Mouse (Mus musculus): Measurements from ENCODE around the gene Eaf2. TPM values are rescaled to one million over a fixed set of nuclear protein-coding genes. Genes with fewer than 3 reads are reported as not detected.

The Eaf2 gene
- total and polyA plus RNA-seq, 3 experiments, result 0.27 to 0.68 TPM; not detected in 1

- Histone ChIP-seq H3K27me3 (ENCODE audit: control insufficient read depth in 1 of 2, insufficient read depth in 2 of 2, low read length in 2 of 2) (no peaks in the 10 kb centered on the region; a peak in 1 of 4 replicates), H3K27ac (ENCODE audit: control insufficient read depth, low read depth, low read length) (no peak overlapping the region), H3K4me3 (ENCODE audit: control insufficient read depth in 1 of 2, insufficient read depth in 1 of 2, low read depth in 2 of 2, low read length in 2 of 2) (no peak overlapping the region), H3K79me2 (ENCODE audit: control insufficient read depth, insufficient read depth, low read length, poor library complexity) (no peaks in the 10 kb centered on the region), H3K9me3 (replicated peaks; ENCODE audit: insufficient read depth, low read length) (no peaks in the 10 kb centered on the region), H3K36me3 (ENCODE audit: control insufficient read depth in 1 of 2, insufficient read depth in 2 of 2, low read length in 2 of 2) (no peaks in the 10 kb centered on the region), H3K4me1 (ENCODE audit: control insufficient read depth in 1 of 2, insufficient read depth in 2 of 2, low read length in 2 of 2) (no peaks in the 10 kb centered on the region), H3K9ac (ENCODE audit: control insufficient read depth, low read depth, low read length, poor library complexity, severe bottlenecking) (no peak overlapping the region)
- peak; percentile 32 for DNase-seq (ENCODE audit: low read depth, low spot score)
- peak; percentile 27 to 56 (median 38); a peak in 5 of 6 replicates for TF ChIP-seq CTCF (IDR thresholded peaks at IDR 0.05 in 2 of 3, conservative IDR thresholded peaks at IDR 0.05 in 1 of 3; ENCODE audit: control insufficient read depth in 1 of 3, insufficient read depth in 1 of 3, low read depth in 2 of 3, low read length in 3 of 3, poor library complexity in 1 of 3, severe bottlenecking in 1 of 3)
- TF ChIP-seq RAD21 (IDR thresholded peaks at IDR 0.05; ENCODE audit: low read depth, low read length), result peak; percentile 12
- TF ChIP-seq GABPA (IDR thresholded peaks at IDR 0.05; ENCODE audit: low read depth, low read length), result no peak
- no peak for TF ChIP-seq MEF2A (IDR thresholded peaks at IDR 0.05; ENCODE audit: extremely low read depth, insufficient replicate concordance, low read depth, low read length, poor library complexity, severe bottlenecking)
Observed at GRCm38 (mm10) chr16:36802361-36802760, 72.4 kb downstream of the Eaf2 start.

GRCm38 (mm10) chr16:36798334-36798733 is 76.5 kb downstream of the Eaf2 start:
- Histone ChIP-seq H3K9me3 (replicated peaks; ENCODE audit: insufficient read depth, low read length) (no peaks in the 10 kb centered on the region), H3K4me1 (ENCODE audit: control insufficient read depth in 1 of 2, insufficient read depth in 2 of 2, low read length in 2 of 2) (no peaks in the 10 kb centered on the region)
- TF ChIP-seq EP300 (IDR thresholded peaks at IDR 0.05; ENCODE audit: low read depth in 1 of 2, low read length in 2 of 2) (no peak), POLR2AphosphoS2 (IDR thresholded peaks at IDR 0.05; ENCODE audit: low read length) (no peak), POLR2AphosphoS5 (IDR thresholded peaks at IDR 0.05; ENCODE audit: borderline replicate concordance, low read depth, low read length) (no peak), MEF2A (IDR thresholded peaks at IDR 0.05; ENCODE audit: extremely low read depth, insufficient replicate concordance, low read depth, low read length, poor library complexity, severe bottlenecking) (no peak), MAX (IDR thresholded peaks at IDR 0.05; ENCODE audit: low read length) (no peak), MAZ (IDR thresholded peaks at IDR 0.05; ENCODE audit: low read depth, low read length) (no peak), USF2 (IDR thresholded peaks at IDR 0.05; ENCODE audit: borderline replicate concordance in 1 of 2, insufficient read depth in 1 of 2, low read depth in 1 of 2, low read length in 2 of 2) (no peak), NRF1 (IDR thresholded peaks at IDR 0.05; ENCODE audit: insufficient read depth, low read depth, low read length, poor library complexity, severe bottlenecking) (no peak), RCOR1 (IDR thresholded peaks at IDR 0.05; ENCODE audit: low read depth, low read length) (no peak), GATA1 (IDR thresholded peaks at IDR 0.05; ENCODE audit: low read depth, low read length) (no peak)

GRCm38 (mm10) chr16:36794976-36795375 is 79.8 kb downstream of the Eaf2 start:
- peaks cover 0 to 2% of the 10 kb centered on the region in 2 experiments; a peak in 1 of 4 replicates for H3K27me3 ChIP-seq (ENCODE audit: control insufficient read depth in 1 of 2, insufficient read depth in 2 of 2, low read length in 2 of 2)
- no peaks in the 10 kb centered on the region for H3K79me2 ChIP-seq (ENCODE audit: control insufficient read depth, insufficient read depth, low read length, poor library complexity)
- H3K4me3 ChIP-seq (ENCODE audit: control insufficient read depth in 1 of 2, insufficient read depth in 1 of 2, low read depth in 2 of 2, low read length in 2 of 2), result no peak overlapping the region
- H3K9ac ChIP-seq (ENCODE audit: control insufficient read depth, low read depth, low read length, poor library complexity, severe bottlenecking), result no peak overlapping the region
- DNase-seq (ENCODE audit: low read depth, low spot score), result no peak
- H3K4me1 ChIP-seq (ENCODE audit: control insufficient read depth in 1 of 2, insufficient read depth in 2 of 2, low read length in 2 of 2), result no peaks in the 10 kb centered on the region
- H3K9me3 ChIP-seq (replicated peaks; ENCODE audit: insufficient read depth, low read length), result no peaks in the 10 kb centered on the region
- no peak for TF ChIP-seq MYC (IDR thresholded peaks at IDR 0.05; ENCODE audit: low read depth, low read length)
- no peak for TF ChIP-seq ZKSCAN1 (IDR thresholded peaks at IDR 0.05; ENCODE audit: low read depth, low read length)
- no peak for TF ChIP-seq USF2 (IDR thresholded peaks at IDR 0.05; ENCODE audit: borderline replicate concordance in 1 of 2, insufficient read depth in 1 of 2, low read depth in 1 of 2, low read length in 2 of 2)
- TF ChIP-seq POLR2A (IDR thresholded peaks at IDR 0.05; ENCODE audit: control insufficient read depth in 1 of 2, insufficient read depth in 1 of 2, low read depth in 1 of 2, low read length in 2 of 2, poor library complexity in 1 of 2), result no peak
- no peak for TF ChIP-seq ELF1 (IDR thresholded peaks at IDR 0.05; ENCODE audit: low read depth, low read length)
- no peak for TF ChIP-seq ZMIZ1 (IDR thresholded peaks at IDR 0.05; ENCODE audit: low read depth, low read length)
- no peak for TF ChIP-seq GATA1 (IDR thresholded peaks at IDR 0.05; ENCODE audit: low read depth, low read length)
- TF ChIP-seq POLR2AphosphoS5 (IDR thresholded peaks at IDR 0.05; ENCODE audit: borderline replicate concordance, low read depth, low read length), result no peak
- no peak for TF ChIP-seq NRF1 (IDR thresholded peaks at IDR 0.05; ENCODE audit: insufficient read depth, low read depth, low read length, poor library complexity, severe bottlenecking)
- no peak for TF ChIP-seq MEF2A (IDR thresholded peaks at IDR 0.05; ENCODE audit: extremely low read depth, insufficient replicate concordance, low read depth, low read length, poor library complexity, severe bottlenecking)
- TF ChIP-seq TBP (IDR thresholded peaks at IDR 0.05; ENCODE audit: low read depth, low read length), result no peak
- TF ChIP-seq USF1 (IDR thresholded peaks at IDR 0.05; ENCODE audit: low read depth, low read length), result no peak
- TF ChIP-seq SMC3 (IDR thresholded peaks at IDR 0.05; ENCODE audit: low read depth, low read length), result no peak
- TF ChIP-seq SIN3A (IDR thresholded peaks at IDR 0.05; ENCODE audit: low read length), result no peak
- no peak for TF ChIP-seq RCOR1 (IDR thresholded peaks at IDR 0.05; ENCODE audit: low read depth, low read length)
- no peak for TF ChIP-seq RAD21 (IDR thresholded peaks at IDR 0.05; ENCODE audit: low read depth, low read length)
- no peak for TF ChIP-seq POLR2AphosphoS2 (IDR thresholded peaks at IDR 0.05; ENCODE audit: low read length)
- no peaks in the 10 kb centered on the region for H3K36me3 ChIP-seq (ENCODE audit: control insufficient read depth in 1 of 2, insufficient read depth in 2 of 2, low read length in 2 of 2)
- no peak overlapping the region for H3K27ac ChIP-seq (ENCODE audit: control insufficient read depth, low read depth, low read length)

More at GRCm38 (mm10) chr16:36798334-36798733, 76.5 kb downstream of the Eaf2 start:
- no peak for DNase-seq (ENCODE audit: low read depth, low spot score)
- H3K79me2 ChIP-seq (ENCODE audit: control insufficient read depth, insufficient read depth, low read length, poor library complexity), result no peaks in the 10 kb centered on the region
- no peak overlapping the region for H3K27ac ChIP-seq (ENCODE audit: control insufficient read depth, low read depth, low read length)
- H3K4me3 ChIP-seq (ENCODE audit: control insufficient read depth in 1 of 2, insufficient read depth in 1 of 2, low read depth in 2 of 2, low read length in 2 of 2), result no peak overlapping the region
- no peak overlapping the region for H3K9ac ChIP-seq (ENCODE audit: control insufficient read depth, low read depth, low read length, poor library complexity, severe bottlenecking)
- no peaks in the 10 kb centered on the region; a peak in 1 of 4 replicates for H3K27me3 ChIP-seq (ENCODE audit: control insufficient read depth in 1 of 2, insufficient read depth in 2 of 2, low read length in 2 of 2)
- H3K36me3 ChIP-seq (ENCODE audit: control insufficient read depth in 1 of 2, insufficient read depth in 2 of 2, low read length in 2 of 2), result no peaks in the 10 kb centered on the region
